15 mouse cellular contexts compared by ENCODE assay signal in genomic region chr15:100429959-100430565, GRCm38 (mm10). TPM values are rescaled to one million over a fixed set of nuclear protein-coding genes. Genes with fewer than 3 reads are reported as not detected.
A peak's percentile ranks its signal among the peaks of the same experiment; 100 is the strongest.
DNase-seq lines count a peak whose midpoint lies in the region; ATAC-seq and TF ChIP-seq lines count a peak whose summit lies in the region.
"Had no signal": no experiment of that assay in that cellular context is flagged by ENCODE, and none has a peak within 500 bp of the region (broad histone marks: within the 10 kb centered on the region; RNA-seq: fewer than 3 reads in every experiment).

No protein-coding gene starts in this region.

- H3K9me3 ChIP-seq in heart, embryonic 10.5 days: no peaks in the 10 kb centered on the region
- no peaks in the 10 kb centered on the region for H3K9me3 ChIP-seq in midbrain, postnatal 0 days (ENCODE audit: low read length)
- H3K9me3 ChIP-seq in midbrain, embryonic 15.5 days: no peaks in the 10 kb centered on the region
- no peaks in the 10 kb centered on the region for H3K9me3 ChIP-seq in intestine, postnatal 0 days (ENCODE audit: control insufficient read depth)
- H3K9me3 ChIP-seq: heart, embryonic 13.5 days; limb, embryonic 13.5 days had no signal

- H3K27ac ChIP-seq in heart, embryonic 10.5 days: no peak overlapping the region
- H3K27ac ChIP-seq in midbrain, postnatal 0 days (ENCODE audit: low read depth, low read length): no peak overlapping the region
- no peak overlapping the region for H3K27ac ChIP-seq in midbrain, embryonic 15.5 days
- no peak overlapping the region for H3K27ac ChIP-seq in intestine, postnatal 0 days (ENCODE audit: low read depth, low read length)
- H3K27ac ChIP-seq: heart, embryonic 13.5 days; limb, embryonic 13.5 days had no signal

- H3K4me2 ChIP-seq in midbrain, postnatal 0 days (ENCODE audit: low read depth, low read length, poor library complexity, severe bottlenecking): no peak overlapping the region
- H3K4me2 ChIP-seq in midbrain, embryonic 15.5 days: no peak overlapping the region
- no peak overlapping the region for H3K4me2 ChIP-seq in intestine, postnatal 0 days (replicated peaks; ENCODE audit: low read depth)
- H3K4me2 ChIP-seq: heart, embryonic 13.5 days; limb, embryonic 13.5 days had no signal

- no peak overlapping the region for H3K4me3 ChIP-seq in heart, embryonic 10.5 days
- H3K4me3 ChIP-seq in midbrain, postnatal 0 days (ENCODE audit: low read depth, low read length): no peak overlapping the region
- H3K4me3 ChIP-seq in midbrain, embryonic 15.5 days: no peak overlapping the region
- H3K4me3 ChIP-seq in intestine, postnatal 0 days (ENCODE audit: low read depth, low read length): no peak overlapping the region
- H3K4me3 ChIP-seq: heart, embryonic 13.5 days; limb, embryonic 13.5 days had no signal

- ATAC-seq in midbrain, postnatal 0 days (ENCODE audit: low FRiP score): no peak
- no peak for ATAC-seq in midbrain, embryonic 15.5 days (replicated peaks)
- peak; percentile 57 for ATAC-seq in intestine, postnatal 0 days
- ATAC-seq: Patski had no signal

- H3K9ac ChIP-seq in midbrain, postnatal 0 days (replicated peaks; ENCODE audit: low read length, poor library complexity, severe bottlenecking): no peak overlapping the region
- H3K9ac ChIP-seq in midbrain, embryonic 15.5 days: no peak overlapping the region
- no peak overlapping the region for H3K9ac ChIP-seq in intestine, postnatal 0 days (ENCODE audit: low read depth, low read length)
- H3K9ac ChIP-seq: heart, embryonic 13.5 days; limb, embryonic 13.5 days had no signal

- 79% methylated on average over 11 of the region's 11 CpGs for WGBS in heart, embryonic 10.5 days
- 78% methylated on average over 11 of the region's 11 CpGs for WGBS in midbrain, postnatal 0 days
- 81% methylated on average over 11 of the region's 11 CpGs for WGBS in midbrain, embryonic 15.5 days
- WGBS in intestine, postnatal 0 days: 55% methylated on average over 11 of the region's 11 CpGs

- H3K27me3 ChIP-seq in heart, embryonic 10.5 days (ENCODE audit: insufficient read depth, poor library complexity, severe bottlenecking): peaks cover 16% of the 10 kb centered on the region
- H3K27me3 ChIP-seq in midbrain, postnatal 0 days (ENCODE audit: insufficient read depth, low read length): peaks cover 5% of the 10 kb centered on the region
- H3K27me3 ChIP-seq in midbrain, embryonic 15.5 days (replicated peaks): peaks cover 13% of the 10 kb centered on the region
- H3K27me3 ChIP-seq in intestine, postnatal 0 days (replicated peaks; ENCODE audit: control insufficient read depth, insufficient read depth, low read length): no peaks in the 10 kb centered on the region
- H3K27me3 ChIP-seq: Patski had no signal

- DNase-seq in heart, adult 11 months: peak; percentile 93
- no peak for DNase-seq in heart, embryonic 10.5 days (ENCODE audit: low spot score)
- peak; percentile 89 for DNase-seq in midbrain, postnatal 0 days (ENCODE audit: low spot score)
- peak; percentile 73 for DNase-seq in testis, postnatal 14 days (ENCODE audit: low spot score)
- no peak for DNase-seq in gastrocnemius, postnatal 4 days (ENCODE audit: low spot score in 2 of 2)
- no peak for DNase-seq in right cerebral cortex, adult 18-20 months
- DNase-seq: adrenal gland, postnatal 36 days; embryo, embryonic 11 days; lung, postnatal 14 days had no signal

- H3K4me1 ChIP-seq in heart, embryonic 10.5 days: peaks cover 5% of the 10 kb centered on the region; the same call in 1 of the 2 replicates
- no peaks in the 10 kb centered on the region for H3K4me1 ChIP-seq in midbrain, postnatal 0 days (ENCODE audit: insufficient read depth, low read length)
- no peaks in the 10 kb centered on the region for H3K4me1 ChIP-seq in midbrain, embryonic 15.5 days
- H3K4me1 ChIP-seq in intestine, postnatal 0 days (replicated peaks; ENCODE audit: control insufficient read depth, insufficient read depth, low read length): peaks cover 3% of the 10 kb centered on the region; the same call in 1 of the 2 replicates

- H3K36me3 ChIP-seq in heart, embryonic 10.5 days: no peaks in the 10 kb centered on the region
- H3K36me3 ChIP-seq in midbrain, postnatal 0 days (ENCODE audit: insufficient read depth, low read length): no peaks in the 10 kb centered on the region
- H3K36me3 ChIP-seq in midbrain, embryonic 15.5 days (replicated peaks): no peaks in the 10 kb centered on the region
- no peaks in the 10 kb centered on the region for H3K36me3 ChIP-seq in intestine, postnatal 0 days (ENCODE audit: control insufficient read depth, insufficient read depth)
- H3K36me3 ChIP-seq: heart, embryonic 13.5 days; limb, embryonic 13.5 days had no signal

- TF ChIP-seq CTCF in midbrain, postnatal 0 days (IDR thresholded peaks at IDR 0.05): no peak
- TF ChIP-seq CTCF in intestine, postnatal 0 days (IDR thresholded peaks at IDR 0.05; ENCODE audit: low read depth): no peak

RNA-seq across cellular contexts. Expression of gene Slc11a2, which starts 5.2 kb away (rescaled TPM):
- polyA plus RNA-seq in heart, embryonic 10.5 days (2016; fragmentation: Nextera tagmentation; extraction: Ambion mirVana): 20.4 and 24.5 TPM in 2 replicates
- 29.5 and 34.4 TPM in 2 replicates for total RNA-seq in midbrain, postnatal 0 days (2014; rRNA removed)
- 17.0 and 23.6 TPM in 2 replicates for polyA plus RNA-seq in midbrain, postnatal 0 days (2015; fragmentation: Nextera tagmentation; extraction: Ambion mirVana)
- polyA plus RNA-seq in midbrain, embryonic 15.5 days (2015; fragmentation: Nextera tagmentation; extraction: Ambion mirVana): 28.0 and 31.0 TPM in 2 replicates
- 44.7 and 49.0 TPM in 2 replicates for polyA plus RNA-seq in intestine, postnatal 0 days (2015; fragmentation: Nextera tagmentation; extraction: Ambion mirVana)
- total RNA-seq in gastrocnemius, postnatal 4 days (2021): 10 to 100 TPM; 28.0 to 28.6 TPM

RNA-seq across cellular contexts. Expression of gene Gm5475, which starts 8.1 kb away (rescaled TPM):
- polyA plus RNA-seq in heart, embryonic 10.5 days (2016; fragmentation: Nextera tagmentation; extraction: Ambion mirVana): not detected in 2 replicates
- not detected in 2 replicates for total RNA-seq in midbrain, postnatal 0 days (2014; rRNA removed)
- 0.15 and 0.17 TPM in 2 replicates for polyA plus RNA-seq in midbrain, postnatal 0 days (2015; fragmentation: Nextera tagmentation; extraction: Ambion mirVana)
- polyA plus RNA-seq in midbrain, embryonic 15.5 days (2015; fragmentation: Nextera tagmentation; extraction: Ambion mirVana): 0.09 TPM in 2 replicates
- polyA plus RNA-seq in intestine, postnatal 0 days (2015; fragmentation: Nextera tagmentation; extraction: Ambion mirVana): 0.77 and 1.0 TPM in 2 replicates
- not detected for total RNA-seq in gastrocnemius, postnatal 4 days (2021)
- total RNA-seq: adrenal gland, postnatal 36 days; layer of hippocampus, adult 8-10 months had no signal

RNA-seq across cellular contexts. Expression of gene Letmd1, which starts 38.8 kb away (rescaled TPM):
- polyA plus RNA-seq in heart, embryonic 10.5 days (2016; fragmentation: Nextera tagmentation; extraction: Ambion mirVana): 21.1 and 27.9 TPM in 2 replicates
- total RNA-seq in midbrain, postnatal 0 days (2014; rRNA removed): 80.9 and 86.0 TPM in 2 replicates
- polyA plus RNA-seq in midbrain, postnatal 0 days (2015; fragmentation: Nextera tagmentation; extraction: Ambion mirVana): 53.0 and 55.0 TPM in 2 replicates
- polyA plus RNA-seq in midbrain, embryonic 15.5 days (2015; fragmentation: Nextera tagmentation; extraction: Ambion mirVana): 57.0 and 59.5 TPM in 2 replicates
- 10.6 and 11.5 TPM in 2 replicates for polyA plus RNA-seq in intestine, postnatal 0 days (2015; fragmentation: Nextera tagmentation; extraction: Ambion mirVana)
- 10 to 100 TPM; 20.9 to 24.1 TPM for total RNA-seq in gastrocnemius, postnatal 4 days (2021)

Comparison
In these comparisons a context has a peak if more than half of its experiments do, and no peak if none do; other contexts are left out.
1. DNase-seq: peak in heart, adult 11 months (single experiment), midbrain, postnatal 0 days (single experiment) and testis, postnatal 14 days (single experiment); none in heart, embryonic 10.5 days (single experiment), gastrocnemius, postnatal 4 days (0 of 2) and right cerebral cortex, adult 18-20 months (single experiment).